ENCODE assay signal across 25 mouse cellular contexts in the genomic region with DNA sequence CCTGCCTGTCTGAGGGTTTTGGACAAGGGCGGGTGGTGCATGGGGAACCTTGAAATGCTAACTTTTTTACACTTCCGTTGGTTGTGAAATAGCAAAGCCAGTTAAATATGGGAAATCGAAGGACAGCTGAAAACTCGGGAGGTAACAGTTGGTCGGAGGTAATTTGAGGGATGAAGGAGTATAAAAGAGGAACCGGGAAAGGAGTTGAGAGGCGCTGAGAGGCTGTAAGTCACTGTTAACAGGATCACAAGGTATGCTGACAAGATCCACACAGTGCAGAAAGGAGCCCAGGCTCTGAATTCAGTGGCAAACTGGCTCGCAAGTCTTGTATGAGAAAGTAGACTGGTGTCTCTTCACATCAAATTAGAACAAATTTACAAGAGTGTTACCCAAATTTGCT.
A peak's percentile ranks its signal among the peaks of the same experiment; 100 is the strongest.
DNase-seq lines count a peak whose midpoint lies in the region; ATAC-seq lines count a peak whose summit lies in the region.
"Had no signal": no experiment of that assay in that cellular context is flagged by ENCODE, and none has a peak within 500 bp of the region (broad histone marks: within the 10 kb centered on the region; RNA-seq: fewer than 3 reads in every experiment).

No protein-coding gene starts in this region.

- H3K27ac ChIP-seq in heart, embryonic 11.5 days (ENCODE audit: low read depth, low read length), result no peak overlapping the region
- H3K27ac ChIP-seq in heart, embryonic 16.5 days (ENCODE audit: low read length), result no peak overlapping the region
- H3K27ac ChIP-seq: embryonic facial prominence, embryonic 13.5 days; forebrain, embryonic 15.5 days; hindbrain, embryonic 13.5 days; liver, embryonic 15.5 days; midbrain, embryonic 13.5 days had no signal

- ATAC-seq in heart, embryonic 11.5 days (replicated peaks; ENCODE audit: insufficient number of reproducible peaks, low FRiP score, low TSS enrichment), result no peak
- no peak for ATAC-seq in heart, embryonic 16.5 days (replicated peaks; ENCODE audit: extremely low read depth, insufficient read depth, low FRiP score)
- ATAC-seq in granulocyte monocyte progenitor cell, adult 5-6 weeks (replicated peaks; ENCODE audit: poor library complexity, severe bottlenecking), result peak; percentile 96
- ATAC-seq: CD4-positive, CD25-positive, alpha-beta regulatory T cell, adult 4 months; forebrain, embryonic 15.5 days; intestine, embryonic 16.5 days; midbrain, embryonic 13.5 days had no signal

- intact Hi-C loops in heart, postnatal 25 days (cut with DNase I), result no loop called here
- intact Hi-C loops in heart, postnatal 14 days (cut with DNase I), result no loop called here

- H3K9ac ChIP-seq in heart, embryonic 11.5 days (ENCODE audit: low read depth, low read length), result no peak overlapping the region
- no peak overlapping the region for H3K9ac ChIP-seq in heart, embryonic 16.5 days (ENCODE audit: low read length)
- H3K9ac ChIP-seq: embryonic facial prominence, embryonic 13.5 days; forebrain, embryonic 15.5 days; hindbrain, embryonic 13.5 days; liver, embryonic 15.5 days; lung, embryonic 14.5 days; midbrain, embryonic 13.5 days had no signal

- WGBS in heart, embryonic 11.5 days (ENCODE audit: insufficient replicate concordance), result 42% methylated on average over 8 of the region's 8 CpGs
- 55% methylated on average over 8 of the region's 8 CpGs for WGBS in heart, embryonic 16.5 days

- DNase-seq in heart, postnatal 25 days (ENCODE audit: low spot score), result no peak
- DNase-seq in heart, postnatal 14 days, result no peak
- DNase-seq in neural tube, embryonic 10.5 days (ENCODE audit: extremely low spot score, low spot score), result no peak
- DNase-seq in kidney, adult 11 months, result no peak
- DNase-seq: adrenal gland, postnatal 25 days; cerebellum, adult 11-12 months; cerebellum, adult 9-11 months; gastrocnemius, postnatal 10 days; kidney, adult 9 months; kidney, postnatal 10 days; layer of hippocampus, postnatal 36 days; lung, embryonic 14.5 days; lung, postnatal 14 days; thymus, postnatal 4 days had no signal

- no peaks in the 10 kb centered on the region for H3K36me3 ChIP-seq in heart, embryonic 11.5 days (ENCODE audit: control insufficient read depth, insufficient read depth, low read length)
- no peaks in the 10 kb centered on the region for H3K36me3 ChIP-seq in heart, embryonic 16.5 days (ENCODE audit: control insufficient read depth, insufficient read depth)
- H3K36me3 ChIP-seq: embryonic facial prominence, embryonic 13.5 days; forebrain, embryonic 10.5 days; forebrain, embryonic 15.5 days; hindbrain, embryonic 13.5 days; liver, embryonic 15.5 days; midbrain, embryonic 13.5 days had no signal

- H3K4me1 ChIP-seq in heart, embryonic 11.5 days (ENCODE audit: control insufficient read depth, insufficient read depth, low read length), result no peaks in the 10 kb centered on the region
- no peaks in the 10 kb centered on the region for H3K4me1 ChIP-seq in heart, embryonic 16.5 days (ENCODE audit: control insufficient read depth, insufficient read depth, low read length)
- H3K4me1 ChIP-seq: liver, embryonic 15.5 days had no signal

- no peak overlapping the region for H3K4me3 ChIP-seq in heart, embryonic 11.5 days (ENCODE audit: low read depth, low read length)
- no peak overlapping the region for H3K4me3 ChIP-seq in heart, embryonic 16.5 days (ENCODE audit: low read length)
- H3K4me3 ChIP-seq: embryonic facial prominence, embryonic 13.5 days; forebrain, embryonic 10.5 days; forebrain, embryonic 15.5 days; hindbrain, embryonic 13.5 days; liver, embryonic 15.5 days; midbrain, embryonic 13.5 days had no signal

- H3K27me3 ChIP-seq in heart, embryonic 11.5 days (ENCODE audit: control insufficient read depth, insufficient read depth, low read length), result no peaks in the 10 kb centered on the region
- H3K27me3 ChIP-seq in heart, embryonic 16.5 days (ENCODE audit: control insufficient read depth, insufficient read depth, low read length), result no peaks in the 10 kb centered on the region
- H3K27me3 ChIP-seq: embryonic facial prominence, embryonic 13.5 days; forebrain, embryonic 15.5 days; liver, embryonic 15.5 days had no signal

- peak overlapping the region; percentile 42 for H3K4me2 ChIP-seq in heart, embryonic 11.5 days
- H3K4me2 ChIP-seq in heart, embryonic 16.5 days (ENCODE audit: low read depth, low read length), result peak overlapping the region; percentile 27; the same call in 1 of the 2 replicates
- H3K4me2 ChIP-seq: embryonic facial prominence, embryonic 13.5 days; forebrain, embryonic 15.5 days; hindbrain, embryonic 13.5 days; liver, embryonic 15.5 days; lung, embryonic 14.5 days; midbrain, embryonic 13.5 days had no signal

- no peaks in the 10 kb centered on the region for H3K9me3 ChIP-seq in heart, embryonic 11.5 days (replicated peaks; ENCODE audit: control insufficient read depth, low read length)
- H3K9me3 ChIP-seq in heart, embryonic 16.5 days (replicated peaks; ENCODE audit: control insufficient read depth, low read length), result no peaks in the 10 kb centered on the region
- H3K9me3 ChIP-seq: embryonic facial prominence, embryonic 13.5 days; forebrain, embryonic 10.5 days; forebrain, embryonic 15.5 days; hindbrain, embryonic 13.5 days; liver, embryonic 15.5 days; midbrain, embryonic 13.5 days had no signal
